Mouse (Mus musculus) heart, embryonic 12.5 days (tissue): ENCODE results near the gene Mrpl52. TPM values are rescaled to one million over a fixed set of nuclear protein-coding genes. Genes with fewer than 3 reads are reported as not detected.

Experiments
- ATAC-seq: fragments of 200-750 bp; cut with Nextera tagmentation; 2 replicates; pipeline ENCODE4 v1.8.0; 2017; ENCODE audit warnings: moderate TSS enrichment, moderate library complexity; ENCODE audit not compliant: insufficient number of reproducible peaks, low FRiP score
- H3K27ac ChIP-seq: fragments of 300-500 bp; sonication (generic); 2 replicates; pipeline ENCODE4 v1.5.1; 2016; ENCODE audit warnings: mild to moderate bottlenecking, moderate library complexity; ENCODE audit not compliant: poor library complexity, severe bottlenecking
- H3K27me3 ChIP-seq: fragments of 300-500 bp; sonication (generic); replicated peaks from 2 replicates; pipeline ENCODE4 v1.6.1; 2016; ENCODE audit warnings: mild to moderate bottlenecking, moderate library complexity
- H3K36me3 ChIP-seq: fragments of 300-500 bp; sonication (generic); 2 replicates; pipeline ENCODE4 v1.6.1; 2016; ENCODE audit warnings: mild to moderate bottlenecking, moderate library complexity
- H3K4me1 ChIP-seq: fragments of 300-500 bp; sonication (generic); replicated peaks from 2 replicates; pipeline ENCODE4 v1.6.1; 2016; ENCODE audit warnings: mild to moderate bottlenecking
- H3K4me2 ChIP-seq: fragments of 300-500 bp; sonication (generic); 2 replicates; pipeline ENCODE4 v1.6.1; 2016; ENCODE audit warnings: mild to moderate bottlenecking, moderate library complexity
- H3K4me3 ChIP-seq: fragments of 300-500 bp; sonication (generic); 2 replicates; pipeline ENCODE4 v1.5.1; 2016; ENCODE audit warnings: mild to moderate bottlenecking
- H3K9ac ChIP-seq: fragments of 300-500 bp; sonication (generic); 2 replicates; pipeline ENCODE4 v1.6.1; 2016; ENCODE audit warnings: mild to moderate bottlenecking, moderate library complexity
- H3K9me3 ChIP-seq: fragments of 300-500 bp; sonication (generic); replicated peaks from 2 replicates; pipeline ENCODE4 v1.6.1; 2016; ENCODE audit warnings: mild to moderate bottlenecking, moderate library complexity
- WGBS: fragments of 180-500 bp; shearing (Covaris S2); methylation state at CpG from one replicate; pipeline ENCODE4 v1.1.7; 2016; 5-methylcytosine and 5-hydroxymethylcytosine counted together
- polyA plus RNA-seq: library from polyadenylated mRNA; unstranded; fragments of >200 nt; fragmentation: Nextera tagmentation; extraction: Ambion mirVana; gene quantifications from 2 replicates; pipeline ENCODE4 v1.2.1, GENCODE M21; 2016

Mrpl52 gene
- polyA plus RNA-seq, 1 experiment from 2014 or later: 290 TPM

DNA sequence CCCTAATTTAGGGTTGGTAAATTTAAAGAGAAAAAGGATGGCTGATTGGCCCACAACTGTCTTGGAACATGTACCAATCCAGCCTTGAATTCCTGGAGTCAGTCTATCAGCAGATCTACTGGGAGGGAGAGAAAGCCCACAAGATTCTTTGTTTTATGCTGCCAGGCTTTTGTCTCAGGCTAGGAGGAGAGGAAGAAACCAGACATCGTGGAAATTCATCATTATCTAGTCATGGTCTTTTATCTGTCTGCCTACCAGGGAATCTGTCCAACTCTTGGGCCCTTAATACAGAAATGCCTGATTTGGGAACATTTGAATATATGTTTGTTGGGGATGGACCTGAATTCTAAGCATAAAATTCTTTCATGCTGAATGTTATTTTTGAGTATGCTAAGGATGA lies 1.2 kb upstream of the Mrpl52 start:
- ATAC-seq: no peak
- Histone ChIP-seq H3K27ac (no peak overlapping the region), H3K4me2 (no peak overlapping the region), H3K4me3 (no peak overlapping the region), H3K4me1 (peaks cover 35% of the 10 kb centered on the region), H3K36me3 (peaks cover 14% of the 10 kb centered on the region), H3K9me3 (0 out of 2 replicates have a peak, but pooled peaks cover 4% of the 10 kb centered on the region), H3K27me3 (no peaks in the 10 kb centered on the region), H3K9ac (no peak overlapping the region)
- WGBS: 61% methylated on average over 1 of the region's 1 CpGs

- Histone ChIP-seq H3K9ac (peak overlapping the region; percentile 89), H3K27me3 (no peaks in the 10 kb centered on the region)
- ATAC-seq: no peak
These were observed 563 bp upstream of the Mrpl52 start for GRCm38 (mm10) chr14:54426003-54426688.

GRCm38 (mm10) chr14:54427696-54428095 lies 987 bp downstream of the Mrpl52 start:
- Histone ChIP-seq H3K4me1 (peaks cover 36% of the 10 kb centered on the region), H3K9me3 (0 out of 2 replicates have a peak, but pooled peaks cover 4% of the 10 kb centered on the region), H3K4me2 (peak overlapping the region; percentile 80), H3K9ac (no peak overlapping the region), H3K36me3 (peaks cover 14% of the 10 kb centered on the region), H3K27ac (no peak overlapping the region), H3K4me3 (0 out of 2 replicates have a peak overlapping the region, but pooled peaks have one; percentile 95), H3K27me3 (no peaks in the 10 kb centered on the region)
- WGBS: 90% methylated on average over 7 of the region's 7 CpGs
- ATAC-seq: no peak

More at GRCm38 (mm10) chr14:54426003-54426688, 563 bp upstream of the Mrpl52 start:
- peak overlapping the region; percentile 95 for H3K4me3 ChIP-seq
- H3K4me2 ChIP-seq: peak overlapping the region; percentile 80
- peaks cover 37% of the 10 kb centered on the region for H3K4me1 ChIP-seq
- peak overlapping the region; percentile 85 for H3K27ac ChIP-seq
- 33% methylated on average over 14 of the region's 14 CpGs for WGBS
- 0 out of 2 replicates have a peak, but pooled peaks cover 4% of the 10 kb centered on the region for H3K9me3 ChIP-seq
- peaks cover 14% of the 10 kb centered on the region for H3K36me3 ChIP-seq

- ATAC-seq: no peak
- Histone ChIP-seq H3K36me3 (peaks cover 14% of the 10 kb centered on the region), H3K27ac (0 out of 2 replicates have a peak overlapping the region, but pooled peaks have one; percentile 94), H3K27me3 (no peaks in the 10 kb centered on the region), H3K9me3 (0 out of 2 replicates have a peak, but pooled peaks cover 1% of the 10 kb centered on the region), H3K4me2 (no peak overlapping the region), H3K9ac (no peak overlapping the region), H3K4me3 (no peak overlapping the region), H3K4me1 (peaks cover 43% of the 10 kb centered on the region)
- 92% methylated on average over 5 of the region's 5 CpGs for WGBS
These were observed 1.7 kb downstream of the Mrpl52 start for GRCm38 (mm10) chr14:54428421-54428820.

DNA sequence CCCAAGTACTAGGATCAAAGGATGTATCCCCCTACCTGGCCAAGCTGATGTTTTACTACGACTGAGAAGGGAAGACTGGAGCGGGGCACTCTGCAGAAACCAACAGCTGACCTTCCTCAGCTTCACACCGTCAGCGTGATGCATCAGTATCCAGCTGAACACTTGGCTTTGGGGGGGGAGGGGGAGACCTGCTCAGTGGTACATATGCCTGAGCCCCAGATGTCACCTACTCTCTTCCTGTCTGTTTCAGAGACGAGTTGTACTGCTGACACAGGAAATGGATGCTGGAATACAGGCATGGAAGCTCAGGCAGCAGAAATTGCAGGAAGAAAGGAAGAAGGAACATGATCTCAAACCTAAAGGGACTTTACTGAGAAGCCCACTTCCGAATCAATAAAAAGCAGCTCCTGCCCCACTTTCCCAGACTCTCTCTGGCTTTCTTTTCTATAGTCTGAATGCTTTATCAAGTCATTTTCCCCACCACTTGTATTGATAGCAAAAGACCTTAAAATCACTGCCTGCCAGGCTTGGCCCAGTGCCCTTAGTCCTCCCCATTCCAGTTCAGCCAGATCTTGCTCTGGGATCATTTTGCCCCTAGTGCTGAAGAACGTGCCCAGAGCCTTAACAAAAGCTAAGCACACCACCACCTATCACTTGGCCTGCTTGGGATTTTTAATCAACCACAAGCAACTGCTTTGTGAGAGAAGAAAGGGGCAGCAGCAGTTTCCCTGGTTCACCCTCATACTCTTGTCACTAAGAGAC lies 2.8 kb downstream of the Mrpl52 start:
- peaks cover 19% of the 10 kb centered on the region for H3K36me3 ChIP-seq
- ATAC-seq: no peak
- H3K9me3 ChIP-seq: no peaks in the 10 kb centered on the region
- peak overlapping the region; percentile 82 for H3K4me2 ChIP-seq
- 43% methylated on average over 7 of the region's 7 CpGs for WGBS
- H3K4me3 ChIP-seq: no peak overlapping the region
- no peaks in the 10 kb centered on the region for H3K27me3 ChIP-seq
- peaks cover 54% of the 10 kb centered on the region for H3K4me1 ChIP-seq
- H3K9ac ChIP-seq: peak overlapping the region; percentile 98; the same call in 1 of the 2 replicates
- H3K27ac ChIP-seq: peak overlapping the region; percentile 94

DNA sequence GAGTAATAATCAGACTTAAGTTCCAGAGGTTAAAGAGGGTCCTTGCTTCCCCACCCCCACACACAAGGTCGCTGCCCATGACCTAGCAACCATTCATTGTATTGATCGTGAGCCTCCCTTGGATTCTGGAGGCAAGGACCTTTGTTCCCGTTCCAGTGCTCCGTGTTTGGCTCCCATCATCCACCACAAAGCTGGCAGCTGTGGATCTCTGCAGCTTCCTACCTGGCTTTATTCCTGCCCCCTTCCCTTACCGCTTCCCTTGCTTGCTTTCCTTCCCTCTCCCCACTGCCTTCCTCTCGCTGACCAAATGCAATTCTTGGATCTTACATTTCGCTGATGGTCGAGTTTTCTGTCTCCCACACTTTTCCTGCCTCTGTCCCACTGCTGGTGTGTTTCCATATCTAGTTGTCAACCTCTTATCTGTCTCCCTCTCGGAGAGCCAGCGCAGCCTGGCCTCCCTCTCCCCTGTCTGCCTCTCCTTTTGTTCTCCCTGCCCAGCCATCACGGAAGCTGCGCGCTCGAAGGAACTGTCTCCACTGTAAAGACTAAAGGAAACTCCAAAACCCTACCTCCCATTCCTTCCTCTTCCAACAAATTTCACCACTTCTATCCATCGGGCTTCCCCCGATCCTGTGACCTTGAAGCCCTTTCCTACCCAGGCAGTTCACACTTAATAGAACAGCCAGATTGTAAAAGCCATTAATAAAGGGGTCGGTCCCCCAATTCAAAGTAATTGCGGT lies 3.9 kb downstream of the Mrpl52 start:
- H3K27ac ChIP-seq: peak overlapping the region; percentile 94
- peaks cover 24% of the 10 kb centered on the region for H3K36me3 ChIP-seq
- no peaks in the 10 kb centered on the region for H3K27me3 ChIP-seq
- peak overlapping the region; percentile 98 for H3K9ac ChIP-seq
- 2% methylated on average over 18 of the region's 18 CpGs for WGBS
- H3K4me1 ChIP-seq: peaks cover 65% of the 10 kb centered on the region
- H3K4me2 ChIP-seq: peak overlapping the region; percentile 82
- no peaks in the 10 kb centered on the region for H3K9me3 ChIP-seq
- peak overlapping the region; percentile 88 for H3K4me3 ChIP-seq
- ATAC-seq: no peak

- H3K9ac ChIP-seq: peak within 1 kb of the TSS; percentile 98
- H3K4me1 ChIP-seq: peaks cover 65% of the 10 kb centered on the region
- no peaks in the 10 kb centered on the region for H3K9me3 ChIP-seq
- ATAC-seq: peak; percentile 48
- peak within 1 kb of the TSS; percentile 82 for H3K4me2 ChIP-seq
- peaks cover 32% of the 10 kb centered on the region for H3K36me3 ChIP-seq
- no peaks in the 10 kb centered on the region for H3K27me3 ChIP-seq
- H3K27ac ChIP-seq: peak within 1 kb of the TSS; percentile 94
- under 1% methylated on average over 49 of the region's 49 CpGs for WGBS
- peak within 1 kb of the TSS; percentile 88 for H3K4me3 ChIP-seq
These were observed 4.8 kb downstream of the Mrpl52 start, which contains the start of gene Mmp14 for GRCm38 (mm10) chr14:54431334-54432077. Gene Mmp14 (plus strand): TSS chr14:54431612.

- H3K36me3 ChIP-seq: peaks cover 39% of the 10 kb centered on the region
- H3K4me3 ChIP-seq: peak overlapping the region; percentile 88
- peak overlapping the region; percentile 98 for H3K9ac ChIP-seq
- ATAC-seq: peak; percentile 41
- WGBS: 2% methylated on average over 54 of the region's 54 CpGs
- H3K27ac ChIP-seq: peak overlapping the region; percentile 94
- no peaks in the 10 kb centered on the region for H3K27me3 ChIP-seq
- no peaks in the 10 kb centered on the region for H3K9me3 ChIP-seq
- H3K4me1 ChIP-seq: peaks cover 62% of the 10 kb centered on the region
- peak overlapping the region; percentile 82 for H3K4me2 ChIP-seq
These were observed 5.5 kb downstream of the Mrpl52 start for GRCm38 (mm10) chr14:54432078-54432836.

DNA sequence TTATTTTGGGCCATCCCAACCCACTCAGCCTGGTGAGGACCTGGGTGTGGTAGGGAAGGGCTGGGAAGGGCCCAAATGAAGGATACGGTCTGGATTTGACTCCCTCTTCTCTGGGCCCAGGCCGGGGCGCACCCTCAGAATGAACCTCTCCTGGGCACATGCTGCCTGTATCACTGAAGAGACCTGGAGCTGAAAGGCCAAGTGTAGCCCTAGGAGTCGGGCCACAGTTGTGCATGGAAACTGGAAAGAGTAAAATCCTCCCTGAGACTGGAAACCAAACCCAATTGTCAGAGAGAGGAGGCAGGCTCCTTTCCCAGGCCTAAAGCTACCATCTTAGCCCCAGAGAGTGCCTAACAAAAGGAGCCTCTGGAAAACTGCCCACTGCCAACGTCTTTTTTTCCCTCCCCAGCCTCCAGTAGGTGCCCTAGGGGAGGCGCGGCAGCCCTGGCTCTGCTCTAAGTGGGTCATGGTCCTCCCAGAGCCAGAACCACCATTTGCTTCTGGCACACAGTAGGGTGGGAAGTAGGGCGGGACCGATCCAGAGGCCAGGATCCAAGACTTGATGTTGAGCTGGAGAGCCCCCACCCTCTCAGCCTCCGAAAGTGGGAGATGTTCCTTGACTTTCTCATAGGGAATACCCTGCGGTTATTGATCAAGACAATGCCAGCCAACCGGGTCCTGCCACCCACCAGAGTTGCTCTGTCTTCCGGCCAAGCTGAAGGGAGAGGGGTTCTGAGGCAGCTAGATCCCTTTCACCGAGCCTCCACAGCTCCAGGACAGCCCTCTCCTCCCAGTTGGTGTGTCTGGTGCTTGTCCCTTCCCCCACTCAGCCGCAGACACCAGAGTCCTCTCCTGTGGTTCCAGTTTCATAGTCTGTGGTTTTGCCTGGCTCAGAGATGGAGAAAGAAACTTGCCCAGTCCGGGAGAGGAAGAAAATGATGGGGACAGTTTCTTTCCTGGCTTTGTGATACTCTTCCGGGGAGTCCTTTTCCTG lies 6.4 kb downstream of the Mrpl52 start:
- WGBS: 28% methylated on average over 17 of the region's 17 CpGs
- Histone ChIP-seq H3K9ac (peak overlapping the region; percentile 98), H3K27ac (peak overlapping the region; percentile 94), H3K36me3 (peaks cover 45% of the 10 kb centered on the region), H3K9me3 (no peaks in the 10 kb centered on the region), H3K4me2 (peak overlapping the region; percentile 82), H3K4me1 (peaks cover 57% of the 10 kb centered on the region), H3K4me3 (peak overlapping the region; percentile 88), H3K27me3 (no peaks in the 10 kb centered on the region)
- no peak for ATAC-seq
